Mouse (Mus musculus) ES-E14 (cell line): ENCODE results near the gene Nav2.

ENCODE experiments used
- CHD2 ChIP-seq: IDR thresholded peaks from 2 replicates; pipeline ENCODE4 v1.6.1; 2014; ENCODE audit warnings: mild to moderate bottlenecking, low read depth, low read length, inconsistent platforms
- HCFC1 ChIP-seq: IDR thresholded peaks from 2 replicates; pipeline ENCODE4 v1.6.1; 2012; ENCODE audit warnings: low read length, inconsistent platforms, borderline replicate concordance; ENCODE audit not compliant: insufficient read depth
- MAFK ChIP-seq: IDR thresholded peaks from 2 replicates; pipeline ENCODE4 v1.6.1; 2014; ENCODE audit warnings: mild to moderate bottlenecking, low read depth, low read length, inconsistent platforms; ENCODE audit not compliant: insufficient read depth
- ZC3H11A ChIP-seq: IDR thresholded peaks from 2 replicates; pipeline ENCODE4 v1.6.1; 2012; ENCODE audit warnings: low read depth, mild to moderate bottlenecking, inconsistent platforms, low read length, borderline replicate concordance
- ZNF384 ChIP-seq: IDR thresholded peaks from 2 replicates; pipeline ENCODE4 v1.6.1; 2012; ENCODE audit warnings: low read depth, low read length, inconsistent platforms

GRCm38 (mm10) chr7:49503419-49503818, 594.9 kb downstream of the Nav2 start:
- TF ChIP-seq CHD2 = no peak
- TF ChIP-seq MAFK = no peak
- no peak for TF ChIP-seq ZNF384
- TF ChIP-seq ZC3H11A = no peak
- TF ChIP-seq HCFC1 = no peak
